Mouse (Mus musculus) MEL (cell line): ENCODE data around the gene 1110059E24Rik. TPM values are rescaled to one million over a fixed set of nuclear protein-coding genes. Genes with fewer than 3 reads are reported as not detected.
A peak's percentile ranks its signal among the peaks of the same experiment; 100 is the strongest.

Experiments
- DNase-seq: peaks from one replicate; pipeline ENCODE4 v3.0.0; 2011; ENCODE audit warnings: low read depth, low spot score
- H3K27ac ChIP-seq: 2 replicates; pipeline ENCODE4 v1.5.1; 2012; ENCODE audit warnings: low read depth, mild to moderate bottlenecking, control low read depth, low read length, moderate library complexity; ENCODE audit not compliant: control insufficient read depth
- H3K27me3 ChIP-seq, 2 experiments: fragments of 150-350 bp in 1 of 2; sonication (generic) in 1 of 2; 2 replicates each; pipeline ENCODE4 v1.6.1; 2012; ENCODE audit warnings: low read length in 2 of 2, mild to moderate bottlenecking in 2 of 2, improper control_type of control experiment in 1 of 2, moderate library complexity in 1 of 2; ENCODE audit not compliant: insufficient read depth in 2 of 2, control insufficient read depth in 1 of 2
- H3K36me3 ChIP-seq, 2 experiments: 2 replicates each; pipeline ENCODE4 v1.6.1; 2012 to 2014; ENCODE audit warnings: low read length in 2 of 2, improper control_type of control experiment in 1 of 2, inconsistent platforms in 1 of 2, mild to moderate bottlenecking in 1 of 2; ENCODE audit not compliant: insufficient read depth in 2 of 2, control insufficient read depth in 1 of 2
- H3K4me1 ChIP-seq, 2 experiments: fragments of 150-350 bp in 1 of 2; sonication (generic) in 1 of 2; 2 replicates each; pipeline ENCODE4 v1.6.1; 2012; ENCODE audit warnings: low read length in 2 of 2, improper control_type of control experiment in 1 of 2, mild to moderate bottlenecking in 1 of 2; ENCODE audit not compliant: insufficient read depth in 2 of 2, control insufficient read depth in 1 of 2
- H3K4me3 ChIP-seq, 2 experiments: fragments of 150-350 bp in 1 of 2; sonication (generic) in 1 of 2; 2 replicates each; pipeline ENCODE4 v1.5.1; 2012; ENCODE audit warnings: low read depth in 2 of 2, low read length in 2 of 2, mild to moderate bottlenecking in 2 of 2, moderate library complexity in 2 of 2, control low read depth in 1 of 2, improper control_type of control experiment in 1 of 2; ENCODE audit not compliant: control insufficient read depth in 1 of 2, insufficient read depth in 1 of 2
- H3K79me2 ChIP-seq: 2 replicates; pipeline ENCODE4 v1.6.1; 2012; ENCODE audit warnings: mild to moderate bottlenecking, low read length, moderate library complexity; ENCODE audit not compliant: control insufficient read depth, poor library complexity, insufficient read depth
- H3K9ac ChIP-seq: 2 replicates; pipeline ENCODE4 v1.6.1; 2012; ENCODE audit warnings: low read depth, mild to moderate bottlenecking, control low read depth, low read length, moderate library complexity; ENCODE audit not compliant: control insufficient read depth, poor library complexity, severe bottlenecking
- H3K9me3 ChIP-seq: fragments of 150-350 bp; sonication (generic); replicated peaks from 2 replicates; pipeline ENCODE4 v1.6.1; 2012; ENCODE audit warnings: mild to moderate bottlenecking, low read length, improper control_type of control experiment, moderate library complexity; ENCODE audit not compliant: insufficient read depth
- CHD2 ChIP-seq: IDR thresholded peaks from 2 replicates; pipeline ENCODE4 v1.6.1; 2011; ENCODE audit warnings: low read length, improper control_type of control experiment
- E2F4 ChIP-seq: IDR thresholded peaks from 2 replicates; pipeline ENCODE4 v1.6.1; 2011; ENCODE audit warnings: low read depth, low read length, improper control_type of control experiment, borderline replicate concordance
- EP300 ChIP-seq, 2 experiments: IDR thresholded peaks; 2 replicates each; pipeline ENCODE4 v1.6.1; 2011; ENCODE audit warnings: improper control_type of control experiment in 2 of 2, low read length in 2 of 2, low read depth in 1 of 2, mild to moderate bottlenecking in 1 of 2
- JUND ChIP-seq: IDR thresholded peaks from 2 replicates; pipeline ENCODE4 v1.6.1; 2011; ENCODE audit warnings: low read depth, mild to moderate bottlenecking, improper control_type of control experiment, low read length
- KAT2A ChIP-seq: conservative IDR thresholded peaks from 2 replicates; pipeline ENCODE4 v1.6.1; 2012; ENCODE audit warnings: low read depth, low read length, improper control_type of control experiment, inconsistent platforms
- MAFK ChIP-seq: IDR thresholded peaks from 2 replicates; pipeline ENCODE4 v1.6.1; 2011; ENCODE audit warnings: low read depth, mild to moderate bottlenecking, low read length, improper control_type of control experiment, borderline replicate concordance
- MAX ChIP-seq: IDR thresholded peaks from 2 replicates; pipeline ENCODE4 v1.6.1; 2011; ENCODE audit warnings: low read length, improper control_type of control experiment
- MAZ ChIP-seq: IDR thresholded peaks from 2 replicates; pipeline ENCODE4 v1.6.1; 2012; ENCODE audit warnings: low read depth, mild to moderate bottlenecking, inconsistent platforms, low read length, improper control_type of control experiment
- MEF2A ChIP-seq: IDR thresholded peaks from 2 replicates; pipeline ENCODE4 v1.6.1; 2014; ENCODE audit warnings: low read depth, mild to moderate bottlenecking, inconsistent platforms, low read length, improper control_type of control experiment; ENCODE audit not compliant: poor library complexity, insufficient replicate concordance, severe bottlenecking; ENCODE audit errors: extremely low read depth
- MXI1 ChIP-seq: IDR thresholded peaks from 2 replicates; pipeline ENCODE4 v1.6.1; 2011; ENCODE audit warnings: mild to moderate bottlenecking, low read depth, low read length, improper control_type of control experiment
- MYC ChIP-seq: IDR thresholded peaks from 2 replicates; pipeline ENCODE4 v1.6.1; 2011; ENCODE audit warnings: low read depth, mild to moderate bottlenecking, low read length, improper control_type of control experiment, moderate library complexity
- POLR2A ChIP-seq, 2 experiments: IDR thresholded peaks; 2 replicates each; pipeline ENCODE4 v1.6.1; 2011 to 2012; ENCODE audit warnings: low read length in 2 of 2, mild to moderate bottlenecking in 2 of 2, control low read depth in 1 of 2, improper control_type of control experiment in 1 of 2, low read depth in 1 of 2, moderate library complexity in 1 of 2; ENCODE audit not compliant: control insufficient read depth in 1 of 2, insufficient read depth in 1 of 2, poor library complexity in 1 of 2
- POLR2AphosphoS5 ChIP-seq: IDR thresholded peaks from 2 replicates; pipeline ENCODE4 v1.6.1; 2012; ENCODE audit warnings: low read depth, borderline replicate concordance, mild to moderate bottlenecking, inconsistent platforms, low read length, moderate library complexity, mixed read lengths
- RAD21 ChIP-seq: IDR thresholded peaks from 2 replicates; pipeline ENCODE4 v1.6.1; 2011; ENCODE audit warnings: mild to moderate bottlenecking, low read depth, low read length, improper control_type of control experiment
- RCOR1 ChIP-seq: IDR thresholded peaks from 2 replicates; pipeline ENCODE4 v1.6.1; 2012; ENCODE audit warnings: low read depth, mild to moderate bottlenecking, inconsistent platforms, low read length, improper control_type of control experiment
- SIN3A ChIP-seq: IDR thresholded peaks from 2 replicates; pipeline ENCODE4 v1.6.1; 2012; ENCODE audit warnings: low read length, improper control_type of control experiment, inconsistent platforms
- SMC3 ChIP-seq: IDR thresholded peaks from 2 replicates; pipeline ENCODE4 v1.6.1; 2011; ENCODE audit warnings: low read depth, low read length, improper control_type of control experiment
- TAL1 ChIP-seq: IDR thresholded peaks from 2 replicates; pipeline ENCODE4 v1.6.1; 2012; ENCODE audit warnings: mild to moderate bottlenecking, inconsistent platforms, low read length, moderate library complexity, mixed read lengths
- TBP ChIP-seq: IDR thresholded peaks from 2 replicates; pipeline ENCODE4 v1.8.0; 2011; ENCODE audit warnings: low read depth, low read length, improper control_type of control experiment
- TCF12 ChIP-seq: IDR thresholded peaks from 2 replicates; pipeline ENCODE4 v1.6.1; 2014; ENCODE audit warnings: low read depth, mild to moderate bottlenecking, inconsistent platforms, low read length, improper control_type of control experiment, moderate library complexity
- ZKSCAN1 ChIP-seq: IDR thresholded peaks from 2 replicates; pipeline ENCODE4 v1.6.1; 2012; ENCODE audit warnings: low read depth, mild to moderate bottlenecking, inconsistent platforms, low read length, improper control_type of control experiment, moderate library complexity
- ZMIZ1 ChIP-seq: IDR thresholded peaks from 2 replicates; pipeline ENCODE4 v1.6.1; 2012; ENCODE audit warnings: low read depth, mild to moderate bottlenecking, inconsistent platforms, low read length, improper control_type of control experiment, moderate library complexity
- ZNF384 ChIP-seq: IDR thresholded peaks from 2 replicates; pipeline ENCODE4 v1.6.1; 2012; ENCODE audit warnings: low read depth, mild to moderate bottlenecking, inconsistent platforms, low read length, improper control_type of control experiment
- polyA plus RNA-seq, 2 experiments: library from polyadenylated mRNA; stranded (reverse) in 1 of 2; unstranded in 1 of 2; fragments of >175 nt in 1 of 2; fragments of >200 nt in 1 of 2; gene quantifications; 2 replicates each; pipeline versions ENCODE4 v1.2.1 to v1.2.4; 2012; ENCODE audit warnings: low replicate concordance in 2 of 2, low read depth in 1 of 2; ENCODE audit not compliant: insufficient read length in 2 of 2, insufficient read depth in 1 of 2, missing spikeins in 1 of 2
- total RNA-seq: library from RNA; depleted of rRNA; stranded (reverse); fragments of 300-350 nt; gene quantifications from 2 replicates; pipeline ENCODE4 v1.2.3, GENCODE M21; 2012

The 1110059E24Rik gene
- total and polyA plus RNA-seq, 3 experiments = 17.2 to 20.0 TPM; not detected in 1

- TF ChIP-seq E2F4 = no peak
- no peak for TF ChIP-seq ZKSCAN1
- TF ChIP-seq POLR2AphosphoS5 = no peak
- TF ChIP-seq RCOR1 = no peak
- TF ChIP-seq JUND = no peak
- TF ChIP-seq TAL1 = no peak
- TF ChIP-seq MXI1 = no peak
- Histone ChIP-seq H3K27me3 (no peaks in the 10 kb centered on the region), H3K4me1 (no peaks in the 10 kb centered on the region), H3K9me3 (no peaks in the 10 kb centered on the region), H3K4me3 (no peak overlapping the region), H3K27ac (no peak overlapping the region), H3K36me3 (no peaks in the 10 kb centered on the region), H3K9ac (no peak overlapping the region), H3K79me2 (no peaks in the 10 kb centered on the region)
- peak; percentile 10 for DNase-seq
Observed at GRCm38 (mm10) chr19:21611725-21612575, 40.8 kb downstream of the 1110059E24Rik start.

- Histone ChIP-seq H3K36me3 (no peaks in the 10 kb centered on the region), H3K4me1 (no peaks in the 10 kb centered on the region)
- TF ChIP-seq CHD2 = no peak
Observed at GRCm38 (mm10) chr19:21611297-21611696, 41.5 kb downstream of the 1110059E24Rik start.

DNA sequence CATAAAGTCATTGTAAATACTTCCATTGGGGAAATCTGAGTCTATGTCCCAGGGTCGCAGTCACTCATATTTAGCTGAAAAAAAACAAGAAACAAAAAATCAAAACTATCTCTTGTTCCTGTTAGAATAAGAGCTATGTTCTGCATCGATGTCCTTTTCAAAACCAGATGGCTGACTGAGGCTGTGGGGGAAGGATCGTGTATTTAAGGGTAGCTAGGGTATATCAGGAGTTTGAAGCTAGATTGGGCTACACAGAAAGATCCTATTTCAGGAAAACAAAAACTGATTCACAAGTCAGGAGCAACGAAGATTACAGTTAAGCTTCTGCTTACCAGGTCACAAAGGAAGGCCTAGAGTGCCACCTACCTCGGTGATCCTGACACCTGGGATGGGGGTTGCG, 42.5 kb downstream of the 1110059E24Rik start:
- H3K9me3 ChIP-seq = no peaks in the 10 kb centered on the region
- TF ChIP-seq SMC3 (no peak), MEF2A (no peak), POLR2AphosphoS5 (no peak), RAD21 (no peak), MAZ (no peak), TBP (no peak), SIN3A (no peak), MYC (no peak), TCF12 (no peak), EP300 (IDR thresholded peaks at IDR 0.05; ENCODE audit: low read depth in 1 of 2, low read length in 2 of 2) (no peak), ZNF384 (no peak), POLR2A (IDR thresholded peaks at IDR 0.05; ENCODE audit: control insufficient read depth in 1 of 2, insufficient read depth in 1 of 2, low read depth in 1 of 2, low read length in 2 of 2, poor library complexity in 1 of 2) (no peak), MAFK (no peak), ZMIZ1 (no peak), MAX (no peak), KAT2A (no peak)
- TF ChIP-seq, all 39 proteins: peak for 0
- Histone ChIP-seq H3K79me2 (no peaks in the 10 kb centered on the region), H3K9ac (no peak overlapping the region), H3K27ac (no peak overlapping the region), H3K36me3 (no peaks in the 10 kb centered on the region), H3K4me3 (no peak overlapping the region), H3K4me1 (no peaks in the 10 kb centered on the region), H3K27me3 (no peaks in the 10 kb centered on the region)
- no peak for DNase-seq

More at GRCm38 (mm10) chr19:21611297-21611696, 41.5 kb downstream of the 1110059E24Rik start:
- Histone ChIP-seq H3K27ac (no peak overlapping the region), H3K9ac (no peak overlapping the region), H3K79me2 (no peaks in the 10 kb centered on the region), H3K27me3 (no peaks in the 10 kb centered on the region), H3K9me3 (no peaks in the 10 kb centered on the region), H3K4me3 (no peak overlapping the region)
- no peak for DNase-seq
